Mouse (Mus musculus): Measurements from ENCODE around the gene Obox2.
"Not testable (repeated sequence)": the region's sequence is repeated elsewhere in the genome, so short reads cannot be mapped to it uniquely, and the experiment has no call there.

Gene Obox2

DNA sequence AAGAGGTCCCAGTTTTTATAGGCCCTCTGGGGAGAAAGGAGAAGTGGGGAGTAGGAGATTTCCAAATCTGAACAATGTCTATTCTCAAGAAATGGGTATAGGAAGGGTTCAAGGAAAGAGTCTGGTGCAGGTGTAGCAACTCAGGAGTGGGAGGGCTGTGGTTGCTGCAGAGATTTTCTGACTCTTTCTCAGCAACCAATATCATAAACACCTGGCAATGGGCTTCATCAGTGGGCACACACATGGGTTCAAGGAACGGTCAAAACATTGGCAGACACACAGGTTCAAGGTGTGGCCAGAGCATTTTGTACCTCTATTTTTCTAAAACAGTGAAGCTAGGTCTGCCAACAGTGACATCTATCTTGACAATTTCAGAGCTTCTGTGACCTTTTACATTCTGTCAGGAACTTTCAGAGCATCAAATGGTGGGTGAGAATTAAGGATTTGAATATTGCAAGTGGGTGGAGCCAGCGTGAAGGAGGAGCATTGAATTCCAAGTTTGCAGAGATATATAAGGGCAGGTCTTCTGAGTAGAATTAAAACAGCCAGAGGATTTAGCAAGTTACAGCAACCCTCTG, at the start of gene Obox2, which contains the start of gene Obox1:
Gene Obox2, plus strand, starts transcription at position 301 of the 578 bp plus-strand sequence.
Gene Obox1, plus strand, starts transcription at position 528 of the 578 bp plus-strand sequence.
- not testable (repeated sequence) for DNase-seq (ENCODE audit: extremely low spot score, low read depth, low spot score)

DNA sequence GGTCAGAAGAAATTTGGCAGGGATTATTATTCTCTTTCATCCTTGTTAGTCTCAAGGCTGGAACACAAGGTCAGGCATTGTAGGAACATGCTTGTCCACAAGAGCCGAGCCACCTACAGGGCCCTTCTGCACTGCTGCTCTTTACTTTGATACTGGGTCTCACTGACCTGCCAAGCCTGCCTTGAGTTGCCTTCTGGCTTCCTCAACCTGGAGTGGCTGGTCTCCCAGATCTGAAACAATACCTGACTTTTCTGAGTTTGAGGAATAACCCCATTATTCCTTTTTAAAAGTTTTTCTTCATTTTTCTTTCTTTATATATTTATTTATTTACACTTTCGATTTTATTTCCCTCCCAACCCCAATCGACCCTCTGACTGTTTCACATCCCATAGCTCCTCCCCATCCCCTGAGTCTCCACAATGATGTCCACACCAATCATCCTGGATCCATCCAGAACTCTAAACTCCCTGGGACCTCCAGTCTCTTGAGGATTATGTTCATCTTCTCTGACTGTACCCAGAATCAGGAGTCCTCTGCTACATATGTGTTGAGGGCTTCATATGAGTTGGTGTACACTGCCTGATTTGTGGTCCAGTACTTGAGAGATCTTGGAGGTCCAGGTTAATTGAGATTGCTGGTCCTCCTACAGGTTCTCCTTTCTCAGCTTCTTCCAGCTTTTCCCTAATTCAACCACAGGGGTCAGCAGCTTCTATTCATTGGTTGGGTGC, 10.8 kb downstream of the Obox2 start:
- DNase-seq (ENCODE audit: extremely low spot score, low read depth, low spot score), result not testable (repeated sequence)

DNA sequence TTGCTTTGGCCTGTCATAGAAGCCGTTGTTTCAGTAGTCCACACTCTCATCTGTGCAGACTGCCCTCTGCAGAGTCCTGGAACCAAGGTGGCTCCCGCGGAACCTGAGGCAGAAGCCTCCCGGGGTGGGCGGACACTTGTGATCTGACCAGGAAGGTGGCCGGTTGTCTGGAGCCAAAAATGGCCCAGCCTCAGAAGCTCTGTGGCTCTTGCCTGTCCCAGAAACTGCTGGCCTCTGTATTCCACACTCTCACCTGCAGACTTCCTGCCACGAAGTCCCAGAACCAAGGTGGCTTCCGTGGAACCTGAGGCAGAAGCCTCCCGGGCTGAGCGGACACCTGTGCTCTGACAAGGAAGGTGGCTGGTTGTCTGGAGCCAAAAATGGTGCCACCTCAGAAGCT, 18.3 kb downstream of the Obox2 start:
- not testable (repeated sequence) for DNase-seq (ENCODE audit: extremely low spot score, low read depth, low spot score)

DNA sequence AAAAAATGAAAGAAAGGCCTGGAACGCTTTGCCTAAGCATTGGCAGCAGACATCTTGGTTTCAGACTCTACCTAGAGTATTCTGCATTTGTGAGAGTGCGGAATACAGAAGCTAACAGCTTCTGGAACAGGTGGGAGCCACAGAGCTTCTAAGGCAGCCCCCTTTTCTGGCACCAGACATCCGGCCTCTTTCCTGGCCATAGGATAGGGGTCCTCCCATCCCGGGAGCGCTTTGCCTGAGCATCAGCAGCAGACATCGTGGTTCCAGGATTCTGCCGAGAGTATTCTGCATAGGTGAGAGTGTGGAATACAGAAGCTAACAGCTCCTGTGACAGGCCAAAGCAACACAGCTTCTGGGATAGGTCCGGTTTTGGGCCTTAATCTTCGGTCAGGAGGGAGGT, 29.5 kb downstream of the Obox2 start:
- not testable (repeated sequence) for DNase-seq (ENCODE audit: extremely low spot score, low read depth, low spot score)

GRCm38 (mm10) chr7:15425537-15425936, 37.0 kb downstream of the Obox2 start:
- DNase-seq (ENCODE audit: extremely low spot score, low read depth, low spot score), result not testable (repeated sequence)

Data from hindlimb bud, embryonic 11.5 days (tissue).